Mouse (Mus musculus): ENCODE results near the gene Olfr653. TPM values are rescaled to one million over a fixed set of nuclear protein-coding genes. Genes with fewer than 3 reads are reported as not detected.

The Olfr653 gene
- not detected for polyA plus RNA-seq (2017; shearing (Covaris generic))

GRCm38 (mm10) chr7:104577014-104577413 lies at the start of gene Olfr653:
Gene Olfr653, plus strand, starts transcription at chr7:104577314.

GRCm38 (mm10) chr7:104549833-104550232 lies 27.3 kb upstream of the Olfr653 start, which contains the start of gene Olfr651:
Gene Olfr651, plus strand, starts transcription at chr7:104550133.

GRCm38 (mm10) chr7:104560601-104561000 lies 16.5 kb upstream of the Olfr653 start, which contains the start of gene Olfr652:
Gene Olfr652, plus strand, starts transcription at chr7:104560901.

GRCm38 (mm10) chr7:104586725-104587124 lies 9.6 kb downstream of the Olfr653 start, which contains the start of gene Olfr654:
Gene Olfr654, plus strand, starts transcription at chr7:104587025.

GRCm38 (mm10) chr7:104601679-104602078 lies 24.6 kb downstream of the Olfr653 start, which contains the start of gene Olfr655:
Gene Olfr655, minus strand, starts transcription at chr7:104601779.

GRCm38 (mm10) chr7:104613655-104614054 lies 36.5 kb downstream of the Olfr653 start, which contains the start of gene Olfr656:
Gene Olfr656, plus strand, starts transcription at chr7:104613955.

GRCm38 (mm10) chr7:104624494-104624893 lies 47.4 kb downstream of the Olfr653 start, which contains the start of gene Olfr657:
Gene Olfr657, plus strand, starts transcription at chr7:104624794.

Other genes starting within 250 kb of the Olfr653 start
- gene Trim34b, start 247.8 kb upstream of the Olfr653 start, polyA plus RNA-seq (2017; shearing (Covaris generic)): 1.1 TPM
- gene Trim12c, start 224.0 kb upstream of the Olfr653 start, polyA plus RNA-seq (2017; shearing (Covaris generic)): 27.4 TPM
- gene Trim30b, start 207.4 kb upstream of the Olfr653 start, polyA plus RNA-seq (2017; shearing (Covaris generic)): 1.3 TPM
- 2.7 TPM for gene Trim30c, start 176.5 kb upstream of the Olfr653 start, polyA plus RNA-seq (2017; shearing (Covaris generic))
- gene Trim30a, start 112.1 kb upstream of the Olfr653 start, polyA plus RNA-seq (2017; shearing (Covaris generic)): 76.5 TPM
- 30.9 TPM for gene Trim30d, start 69.5 kb upstream of the Olfr653 start, polyA plus RNA-seq (2017; shearing (Covaris generic))
- gene Olfr651, start 27.2 kb upstream of the Olfr653 start, polyA plus RNA-seq (2017; shearing (Covaris generic)): not detected
- not detected for gene Olfr652, start 16.4 kb upstream of the Olfr653 start, polyA plus RNA-seq (2017; shearing (Covaris generic))
- not detected for gene Olfr654, start 9.7 kb downstream of the Olfr653 start, polyA plus RNA-seq (2017; shearing (Covaris generic))
- gene Olfr655, start 24.5 kb downstream of the Olfr653 start, polyA plus RNA-seq (2017; shearing (Covaris generic)): not detected
- not detected for gene Olfr656, start 36.6 kb downstream of the Olfr653 start, polyA plus RNA-seq (2017; shearing (Covaris generic))
- not detected for gene Olfr657, start 47.5 kb downstream of the Olfr653 start, polyA plus RNA-seq (2017; shearing (Covaris generic))
- not detected for gene Olfr658, start 70.0 kb downstream of the Olfr653 start, polyA plus RNA-seq (2017; shearing (Covaris generic))
- not detected for gene Olfr659, start 89.4 kb downstream of the Olfr653 start, polyA plus RNA-seq (2017; shearing (Covaris generic))
- not detected for gene Olfr661, start 109.2 kb downstream of the Olfr653 start, polyA plus RNA-seq (2017; shearing (Covaris generic))
- not detected for gene Usp17le, start 200.2 kb downstream of the Olfr653 start, polyA plus RNA-seq (2017; shearing (Covaris generic))